Mouse (Mus musculus): ENCODE measurements around the gene Mmachc. TPM values are rescaled to one million over a fixed set of nuclear protein-coding genes. Genes with fewer than 3 reads are reported as not detected.

The Mmachc gene
- polyA plus RNA-seq, 1 experiment from 2014 or later = 29.6 TPM

- Histone ChIP-seq H3K36me3 (0 out of 2 replicates have a peak, but pooled peaks cover 4% of the 10 kb centered on the region), H3K4me3 (replicated peaks) (peak within 1 kb of the TSS; percentile 78), H3K9me3 (no peaks in the 10 kb centered on the region), H3K27ac (peak within 1 kb of the TSS; percentile 72), H3K9ac (replicated peaks) (peak within 1 kb of the TSS; percentile 87), H3K4me1 (replicated peaks) (peaks cover 19% of the 10 kb centered on the region), H3K27me3 (peaks cover 5% of the 10 kb centered on the region; the same call in 1 of the 2 replicates), H3K4me2 (replicated peaks) (peak within 1 kb of the TSS; percentile 94)
- peak; percentile 96 for ATAC-seq
- WGBS = under 1% methylated on average over 34 of the region's 34 CpGs
Measured at GRCm38 (mm10) chr4:116720343-116721097, 12.3 kb upstream of the Mmachc start, which contains the start of gene Tesk2. TSS of gene Tesk2 (plus strand) at chr4:116720948.

- H3K4me3 ChIP-seq (replicated peaks) = no peak overlapping the region
- 21% methylated on average over 3 of the region's 3 CpGs for WGBS
- H3K9ac ChIP-seq (replicated peaks) = no peak overlapping the region
- H3K4me2 ChIP-seq (replicated peaks) = no peak overlapping the region
- peaks cover 5% of the 10 kb centered on the region; the same call in 1 of the 2 replicates for H3K27me3 ChIP-seq
- H3K4me1 ChIP-seq (replicated peaks) = peaks cover 19% of the 10 kb centered on the region
- H3K9me3 ChIP-seq = no peaks in the 10 kb centered on the region
- peaks cover 13% of the 10 kb centered on the region; the same call in 1 of the 2 replicates for H3K36me3 ChIP-seq
- ATAC-seq = peak; percentile 32; the same call in 1 of the 2 replicates
- H3K27ac ChIP-seq = no peak overlapping the region
Measured at GRCm38 (mm10) chr4:116719396-116719795, 11.2 kb upstream of the Mmachc start.

GRCm38 (mm10) chr4:116712536-116712935 is 4.3 kb upstream of the Mmachc start:
- 96% methylated on average over 1 of the region's 1 CpGs for WGBS
- no peak overlapping the region for H3K4me2 ChIP-seq (replicated peaks)
- no peak overlapping the region for H3K9ac ChIP-seq (replicated peaks)
- H3K4me3 ChIP-seq (replicated peaks) = no peak overlapping the region
- H3K4me1 ChIP-seq (replicated peaks) = peaks cover 10% of the 10 kb centered on the region
- peaks cover 13% of the 10 kb centered on the region; the same call in 1 of the 2 replicates for H3K36me3 ChIP-seq
- no peak overlapping the region for H3K27ac ChIP-seq
- H3K9me3 ChIP-seq = no peaks in the 10 kb centered on the region
- no peak for ATAC-seq
- no peaks in the 10 kb centered on the region for H3K27me3 ChIP-seq

DNA sequence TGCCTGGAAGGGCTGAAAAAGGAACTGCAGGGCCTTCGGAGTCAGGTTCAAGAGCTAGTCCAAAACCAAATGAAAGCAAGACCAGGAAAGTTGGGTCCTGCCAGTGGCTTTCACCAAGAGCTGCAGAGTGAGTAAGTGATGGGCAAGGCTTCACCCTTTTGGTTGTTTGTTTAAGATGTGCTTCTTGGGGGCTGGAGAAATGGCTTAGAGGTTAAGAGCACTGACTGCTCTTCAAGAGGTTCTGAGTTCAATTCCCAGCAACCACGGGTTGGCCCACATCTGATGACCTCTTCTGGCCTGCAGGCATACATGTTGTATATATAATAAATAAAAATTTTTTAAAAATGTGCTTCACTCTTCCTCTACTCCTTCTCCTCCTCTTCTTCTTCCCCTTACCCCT is 1.9 kb upstream of the Mmachc start:
- no peak overlapping the region for H3K9ac ChIP-seq (replicated peaks)
- no peak overlapping the region for H3K4me2 ChIP-seq (replicated peaks)
- H3K27me3 ChIP-seq = no peaks in the 10 kb centered on the region
- ATAC-seq = no peak
- H3K4me1 ChIP-seq (replicated peaks) = peaks cover 15% of the 10 kb centered on the region
- H3K4me3 ChIP-seq (replicated peaks) = no peak overlapping the region
- no peaks in the 10 kb centered on the region for H3K9me3 ChIP-seq
- no peak overlapping the region for H3K27ac ChIP-seq
- H3K36me3 ChIP-seq = peaks cover 5% of the 10 kb centered on the region; the same call in 1 of the 2 replicates
- 98% methylated on average over 2 of the region's 2 CpGs for WGBS

DNA sequence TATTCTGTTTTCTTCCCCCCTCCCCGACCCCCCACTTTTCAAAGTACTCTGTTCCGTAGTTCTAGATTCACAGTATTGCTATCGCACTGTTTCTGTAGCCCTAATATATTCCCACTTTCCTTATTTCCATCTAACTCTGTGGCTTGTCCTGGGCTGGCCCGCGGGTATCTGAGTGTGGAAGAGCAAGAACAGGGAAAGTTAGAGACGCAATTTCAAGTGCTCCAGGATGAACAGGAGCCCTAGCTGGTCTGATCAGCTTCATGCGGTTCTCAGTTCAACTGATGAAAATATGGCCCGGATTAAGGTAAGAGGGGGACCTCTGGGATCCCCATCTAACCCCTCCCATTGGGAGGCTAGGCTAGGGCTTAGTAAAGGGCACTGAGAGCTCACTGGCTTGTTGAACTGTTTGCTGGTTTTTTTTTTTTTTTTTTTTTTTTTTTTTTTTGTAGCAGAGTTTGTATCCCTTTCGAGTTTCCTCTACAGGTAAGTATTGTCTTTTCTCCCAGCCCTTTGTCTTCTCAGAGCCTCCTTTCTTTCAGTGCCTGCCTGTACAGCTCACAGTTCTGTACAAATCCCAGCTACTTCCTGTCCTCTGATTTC is 685 bp upstream of the Mmachc start:
- Histone ChIP-seq H3K27me3 (no peaks in the 10 kb centered on the region), H3K36me3 (peaks cover 11% of the 10 kb centered on the region; the same call in 1 of the 2 replicates), H3K9ac (replicated peaks) (peak overlapping the region; percentile 69), H3K4me1 (replicated peaks) (peaks cover 15% of the 10 kb centered on the region), H3K27ac (no peak overlapping the region), H3K4me2 (replicated peaks) (peak overlapping the region; percentile 87), H3K4me3 (replicated peaks) (peak overlapping the region; percentile 63), H3K9me3 (no peaks in the 10 kb centered on the region)
- 5% methylated on average over 9 of the region's 9 CpGs for WGBS
- peak; percentile 53 for ATAC-seq

- Histone ChIP-seq H3K27ac (no peak overlapping the region), H3K4me2 (replicated peaks) (peak overlapping the region; percentile 87), H3K9me3 (no peaks in the 10 kb centered on the region), H3K4me1 (replicated peaks) (peaks cover 15% of the 10 kb centered on the region), H3K9ac (replicated peaks) (peak overlapping the region; percentile 64), H3K27me3 (no peaks in the 10 kb centered on the region), H3K36me3 (peaks cover 17% of the 10 kb centered on the region; the same call in 1 of the 2 replicates), H3K4me3 (replicated peaks) (peak overlapping the region; percentile 63)
- ATAC-seq = no peak; the same call in 1 of the 2 replicates
- 21% methylated on average over 9 of the region's 9 CpGs for WGBS
Measured at GRCm38 (mm10) chr4:116707666-116708065, 540 bp downstream of the Mmachc start.

- 45% methylated on average over 6 of the region's 6 CpGs for WGBS
- Histone ChIP-seq H3K4me3 (replicated peaks) (no peak overlapping the region), H3K36me3 (peaks cover 36% of the 10 kb centered on the region), H3K27ac (no peak overlapping the region), H3K27me3 (no peaks in the 10 kb centered on the region), H3K9me3 (no peaks in the 10 kb centered on the region), H3K9ac (replicated peaks) (no peak overlapping the region), H3K4me1 (replicated peaks) (peaks cover 8% of the 10 kb centered on the region), H3K4me2 (replicated peaks) (no peak overlapping the region)
- no peak for ATAC-seq
Measured at GRCm38 (mm10) chr4:116703804-116704203, 4.4 kb downstream of the Mmachc start.

DNA sequence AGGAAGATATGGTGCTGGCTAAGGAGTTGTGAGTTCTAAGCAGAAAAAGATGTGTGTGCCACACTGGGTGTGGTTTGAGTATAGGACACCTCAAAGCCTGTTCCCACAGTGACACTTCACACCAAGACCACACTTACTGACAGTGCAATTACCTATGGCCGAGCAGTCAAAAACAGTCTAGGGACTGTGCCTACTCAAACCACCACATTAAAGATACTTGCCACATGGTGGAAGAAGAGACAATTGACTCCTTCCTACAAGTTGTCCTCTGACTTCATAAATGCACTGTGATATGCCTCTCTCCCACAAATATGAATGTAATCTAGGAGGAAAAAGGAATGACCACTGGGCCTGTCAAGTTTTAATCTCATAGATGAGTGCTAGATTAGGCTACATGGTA is 7.2 kb downstream of the Mmachc start:
- H3K4me2 ChIP-seq (replicated peaks) = no peak overlapping the region
- no peaks in the 10 kb centered on the region for H3K27me3 ChIP-seq
- H3K36me3 ChIP-seq = peaks cover 46% of the 10 kb centered on the region
- H3K27ac ChIP-seq = no peak overlapping the region
- WGBS = 96% methylated on average over 1 of the region's 1 CpGs
- H3K9me3 ChIP-seq = no peaks in the 10 kb centered on the region
- no peak overlapping the region for H3K4me3 ChIP-seq (replicated peaks)
- ATAC-seq = no peak
- no peaks in the 10 kb centered on the region for H3K4me1 ChIP-seq (replicated peaks)
- H3K9ac ChIP-seq (replicated peaks) = no peak overlapping the region

DNA sequence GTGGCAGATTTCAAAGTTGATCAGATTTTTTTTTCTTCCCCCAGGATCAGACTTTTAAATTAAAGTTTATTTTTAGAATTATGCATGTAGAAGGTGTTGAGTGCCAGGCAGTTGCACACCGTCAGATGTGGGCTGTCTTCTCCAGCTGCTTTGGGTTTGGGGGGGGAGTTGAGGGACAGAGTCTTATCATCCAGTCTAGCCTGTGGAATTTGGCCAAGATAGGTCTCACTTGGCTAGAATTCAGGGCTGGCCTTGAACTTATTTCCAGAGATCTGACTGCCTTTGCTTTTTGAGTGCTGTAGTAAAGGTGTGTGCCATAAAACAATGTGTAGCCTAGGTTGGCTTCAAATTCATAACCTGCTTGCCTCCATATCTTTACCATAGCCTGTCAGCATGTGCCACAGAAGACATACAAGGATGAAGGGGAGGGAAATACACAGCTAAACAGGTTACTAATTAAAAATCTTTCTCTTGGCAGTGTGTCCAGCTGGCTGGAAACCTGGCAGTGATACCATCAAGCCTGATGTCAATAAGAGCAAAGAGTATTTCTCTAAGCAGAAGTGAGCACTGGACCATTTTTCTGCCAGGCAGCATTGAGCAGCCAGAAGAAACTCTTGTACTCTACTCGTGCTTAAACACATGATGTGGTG is 9.4 kb downstream of the Mmachc start:
- 94% methylated on average over 2 of the region's 2 CpGs for WGBS

DNA sequence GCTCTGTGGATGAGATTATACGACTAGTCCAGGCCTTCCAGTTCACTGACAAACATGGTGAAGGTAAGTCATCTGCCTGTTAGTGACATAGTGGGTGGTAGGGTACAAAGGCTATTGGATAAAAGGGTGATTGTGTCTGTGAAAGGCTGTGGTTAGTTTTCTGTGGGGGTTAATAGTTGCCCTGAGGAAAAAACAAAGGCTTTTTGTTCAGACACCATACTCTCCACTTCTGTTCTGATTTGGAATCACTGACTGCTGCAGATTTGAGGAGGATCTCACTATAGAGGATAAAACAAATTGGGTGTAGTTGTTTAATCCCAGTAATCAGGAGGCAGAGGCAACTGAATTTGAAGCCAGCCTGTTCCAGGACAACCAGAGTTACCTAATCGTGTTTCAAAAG is 14.4 kb downstream of the Mmachc start:
- WGBS = 86% methylated on average over 2 of the region's 2 CpGs

More for the DNA sequence above, 9.4 kb downstream of the Mmachc start:
- Histone ChIP-seq H3K27me3 (no peaks in the 10 kb centered on the region), H3K9ac (replicated peaks) (no peak overlapping the region), H3K4me1 (replicated peaks) (no peaks in the 10 kb centered on the region), H3K4me2 (replicated peaks) (no peak overlapping the region), H3K36me3 (peaks cover 51% of the 10 kb centered on the region), H3K27ac (no peak overlapping the region), H3K9me3 (no peaks in the 10 kb centered on the region), H3K4me3 (replicated peaks) (no peak overlapping the region)
- no peak for ATAC-seq

GRCm38 (mm10) chr4:116692146-116692545 is 16.1 kb downstream of the Mmachc start:
- H3K27me3 ChIP-seq = no peaks in the 10 kb centered on the region
- H3K27ac ChIP-seq = no peak overlapping the region
- H3K4me2 ChIP-seq (replicated peaks) = no peak overlapping the region
- WGBS = 90% methylated on average over 2 of the region's 2 CpGs
- peaks cover 3% of the 10 kb centered on the region for H3K4me1 ChIP-seq (replicated peaks)
- ATAC-seq = no peak
- H3K9ac ChIP-seq (replicated peaks) = no peak overlapping the region
- H3K36me3 ChIP-seq = peaks cover 54% of the 10 kb centered on the region
- H3K9me3 ChIP-seq = no peaks in the 10 kb centered on the region
- H3K4me3 ChIP-seq (replicated peaks) = no peak overlapping the region

More for the DNA sequence above, 14.4 kb downstream of the Mmachc start:
- H3K4me2 ChIP-seq (replicated peaks) = no peak overlapping the region
- H3K27ac ChIP-seq = no peak overlapping the region
- peaks cover 62% of the 10 kb centered on the region for H3K36me3 ChIP-seq
- no peak overlapping the region for H3K9ac ChIP-seq (replicated peaks)
- ATAC-seq = no peak
- no peaks in the 10 kb centered on the region for H3K27me3 ChIP-seq
- H3K4me3 ChIP-seq (replicated peaks) = no peak overlapping the region
- no peaks in the 10 kb centered on the region for H3K4me1 ChIP-seq (replicated peaks)
- no peaks in the 10 kb centered on the region for H3K9me3 ChIP-seq
